Mouse (Mus musculus) ES-E14 (cell line): ENCODE measurements at regions not wholly inside any gene's neighbourhood (a gene's known extent, or its start where the extent isn't known, plus 50 kb on each side); places are given as distances from the start of the nearest gene placed in this dataset.

Source experiments
- CHD2 ChIP-seq: IDR thresholded peaks from 2 replicates; pipeline ENCODE4 v1.6.1; 2014; ENCODE audit warnings: mild to moderate bottlenecking, low read depth, low read length, inconsistent platforms
- ZC3H11A ChIP-seq: IDR thresholded peaks from 2 replicates; pipeline ENCODE4 v1.6.1; 2012; ENCODE audit warnings: low read depth, mild to moderate bottlenecking, inconsistent platforms, low read length, borderline replicate concordance

DNA sequence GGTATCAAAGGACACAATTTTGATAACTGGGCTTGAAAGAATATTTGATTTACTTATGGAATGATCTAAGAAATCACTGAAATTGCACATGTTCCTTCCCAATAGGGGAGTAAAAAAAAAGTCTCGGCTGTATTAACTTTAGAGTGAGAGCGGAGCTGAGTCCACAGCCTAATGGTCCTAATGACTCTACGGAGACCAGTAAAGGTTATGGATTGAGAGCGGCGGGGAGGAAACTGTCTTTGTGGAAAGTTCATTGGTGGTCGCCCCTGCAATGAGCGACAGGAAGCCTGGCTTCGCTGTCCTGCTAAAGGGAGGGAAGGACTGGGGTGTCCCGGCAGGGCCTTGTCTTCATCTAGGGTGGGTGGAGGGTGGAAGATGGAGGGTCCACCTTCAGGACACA is 84.5 kb upstream of the Foxb1 start:
- TF ChIP-seq CHD2 = no peak
- no peak for TF ChIP-seq ZC3H11A
